Mouse (Mus musculus): ENCODE data around the gene Flt3l.
"Not testable (repeated sequence)": the region's sequence is repeated elsewhere in the genome, so short reads cannot be mapped to it uniquely, and the experiment has no call there.

Flt3l gene

DNA sequence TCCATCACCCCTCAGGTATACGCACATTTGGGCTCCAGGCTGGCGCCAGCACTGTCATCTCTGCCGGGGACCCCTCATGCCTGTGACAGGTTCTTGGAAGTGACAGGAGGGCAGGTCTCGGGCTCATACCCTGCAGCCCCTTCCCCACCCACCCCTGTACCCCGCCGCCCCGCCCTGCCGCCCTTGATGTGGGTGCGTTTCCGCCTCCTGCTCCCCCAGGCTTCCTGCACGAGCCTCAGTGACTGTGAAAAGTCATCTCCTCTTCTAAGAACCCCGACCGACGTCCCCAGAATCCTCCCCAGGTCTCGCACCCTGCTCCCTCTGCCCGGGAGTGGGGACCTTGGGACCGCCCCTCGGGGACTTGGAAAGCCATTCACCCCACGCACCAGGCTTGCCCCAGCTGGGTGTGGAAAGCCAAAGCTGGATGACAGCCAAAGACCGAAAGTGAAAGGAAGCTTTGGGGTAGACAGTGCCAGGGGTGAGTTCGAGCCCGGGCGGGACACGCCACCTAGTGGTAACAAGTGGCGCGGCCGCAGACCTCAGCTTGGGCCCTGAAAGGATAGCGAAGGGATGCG lies at the start of gene Flt3l, which contains the start of gene Gm45713:
TSS of gene Flt3l (minus strand) at position 440 of the 575 bp plus-strand sequence.
TSS of gene Gm45713 (minus strand) at position 239 of the 575 bp plus-strand sequence.
- DNase-seq (ENCODE audit: low spot score), result peak; percentile 93

DNA sequence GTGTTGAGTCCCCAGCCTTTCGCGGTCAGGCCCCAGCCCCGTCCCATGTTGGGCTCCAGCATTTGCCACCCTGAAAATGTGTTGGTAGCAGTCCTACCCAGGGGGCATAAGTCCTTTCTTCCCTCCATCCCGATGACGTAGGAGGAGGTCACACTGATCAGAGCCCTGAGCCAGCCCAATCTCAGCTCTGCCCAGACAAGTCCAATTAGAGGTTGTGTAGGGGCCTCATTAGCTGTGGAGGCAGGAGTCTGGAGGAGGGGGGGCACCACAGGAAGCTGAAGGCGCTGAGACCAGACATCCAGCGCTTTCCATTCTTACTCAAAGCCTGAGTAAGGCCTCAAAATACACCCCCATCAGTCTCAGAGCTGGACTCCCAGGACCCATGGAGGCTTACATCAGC lies 49.7 kb upstream of the Flt3l start:
- no peak for DNase-seq (ENCODE audit: low spot score)

DNA sequence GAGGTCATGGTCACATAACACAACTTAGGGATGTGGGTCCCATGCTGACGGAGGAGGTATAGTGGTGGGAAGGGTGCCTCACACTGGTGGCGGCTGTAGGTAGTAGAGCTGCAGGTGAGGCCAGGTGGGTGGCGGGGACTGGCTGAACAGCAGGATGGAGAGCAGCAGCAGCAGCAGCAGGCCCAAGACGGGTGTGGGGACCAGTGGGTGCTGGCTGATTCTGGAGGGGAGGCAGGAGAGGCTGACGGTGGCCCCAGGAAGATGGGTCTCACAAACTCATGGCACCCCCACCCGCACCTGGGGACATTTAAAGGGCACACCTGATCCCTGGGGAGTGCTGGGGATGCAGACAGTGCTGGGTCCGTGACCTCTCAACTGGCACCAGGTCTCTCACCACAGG lies 47.4 kb upstream of the Flt3l start:
- DNase-seq (ENCODE audit: low spot score), result no peak

DNA sequence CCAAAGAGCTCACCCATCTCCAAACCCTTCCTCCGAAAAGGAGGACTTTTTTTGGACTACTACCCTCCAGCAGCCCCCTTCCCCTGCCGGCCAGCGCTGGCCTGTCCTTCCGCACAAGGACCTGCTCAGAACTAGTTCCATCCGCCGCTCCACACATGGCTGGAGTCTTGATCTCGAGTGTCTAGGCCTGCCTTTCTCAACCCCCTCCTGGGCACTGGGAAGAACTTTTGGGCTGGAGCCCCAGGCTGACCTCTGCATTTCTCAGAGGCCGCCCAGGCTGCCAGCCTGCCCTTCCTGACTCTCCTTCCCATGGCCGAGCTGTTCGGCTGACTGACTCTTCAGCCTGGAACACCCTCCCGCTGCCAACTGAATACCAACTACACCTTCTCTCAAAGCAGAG lies 46.4 kb upstream of the Flt3l start:
- DNase-seq (ENCODE audit: low spot score), result no peak

DNA sequence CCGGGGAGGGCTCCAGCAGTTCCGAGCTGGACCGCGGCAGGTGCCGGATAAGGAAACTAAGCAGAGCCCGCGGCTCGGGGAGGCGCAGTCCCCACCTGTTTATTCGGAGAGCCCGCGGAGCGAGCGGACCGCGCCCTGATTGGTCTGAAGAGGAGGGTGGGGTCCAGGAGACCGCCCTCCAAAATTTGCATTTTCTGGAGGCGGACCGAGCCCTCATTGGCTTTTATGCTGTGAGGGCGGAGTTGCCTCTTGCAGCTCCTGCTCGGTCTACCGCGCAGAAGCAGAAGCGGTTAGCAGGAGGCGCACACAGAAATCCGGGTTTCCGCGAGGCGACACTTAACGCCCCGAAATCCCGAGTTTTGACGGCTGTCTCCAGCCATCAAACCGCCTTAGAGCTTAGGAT lies 46.0 kb upstream of the Flt3l start:
- peak; percentile 89 for DNase-seq (ENCODE audit: low spot score)

DNA sequence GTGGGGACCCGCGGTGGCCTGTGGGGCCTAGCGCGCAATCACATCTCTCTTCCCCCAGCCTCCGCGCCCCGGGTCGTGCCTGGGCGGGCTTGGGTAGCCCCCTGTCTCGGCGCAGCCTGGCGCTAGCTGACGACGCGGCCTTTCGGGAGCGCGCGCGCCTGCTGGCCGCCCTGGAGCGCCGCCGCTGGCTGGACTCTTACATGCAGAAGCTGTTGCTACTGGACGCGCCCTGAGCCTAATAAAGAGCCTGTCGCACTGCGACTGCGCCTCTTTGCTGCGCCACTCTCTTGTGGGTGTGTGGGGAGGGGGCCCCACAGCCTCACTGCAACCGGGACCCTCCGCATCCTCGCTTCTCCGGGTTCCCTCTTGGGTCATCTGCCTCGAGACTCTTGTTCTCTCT lies 45.3 kb upstream of the Flt3l start:
- no peak for DNase-seq (ENCODE audit: low spot score)

DNA sequence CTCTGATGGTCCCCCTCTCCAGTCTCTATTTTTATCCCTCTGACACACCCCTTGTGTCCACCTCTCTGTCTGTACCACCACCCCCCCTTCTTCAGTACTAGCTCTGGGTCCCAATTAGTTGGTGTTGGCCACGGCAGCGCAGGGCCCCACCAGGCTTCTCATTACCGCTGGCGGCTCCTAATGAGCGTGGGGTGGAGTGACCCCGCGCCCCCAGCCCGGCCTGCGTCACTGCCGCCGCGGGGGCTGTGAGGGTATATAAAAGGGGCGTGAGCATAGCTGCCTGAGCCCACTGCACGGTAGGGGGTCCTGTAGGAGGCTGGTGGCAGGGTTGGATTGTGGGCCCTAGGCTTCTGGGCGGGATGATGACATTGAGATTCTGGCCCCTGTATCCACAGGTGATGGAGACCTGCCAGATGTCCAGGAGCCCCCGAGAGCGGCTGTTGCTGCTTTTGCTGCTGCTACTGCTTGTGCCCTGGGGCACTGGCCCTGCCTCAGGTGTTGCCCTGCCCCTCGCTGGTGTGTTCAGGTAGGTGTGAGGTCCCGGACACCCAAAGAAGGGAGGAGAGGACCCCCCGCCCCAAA lies 44.8 kb upstream of the Flt3l start, which contains the start of gene Pth2:
TSS of gene Pth2 (plus strand) at position 100 of the 582 bp plus-strand sequence.
- DNase-seq (ENCODE audit: low spot score), result no peak

DNA sequence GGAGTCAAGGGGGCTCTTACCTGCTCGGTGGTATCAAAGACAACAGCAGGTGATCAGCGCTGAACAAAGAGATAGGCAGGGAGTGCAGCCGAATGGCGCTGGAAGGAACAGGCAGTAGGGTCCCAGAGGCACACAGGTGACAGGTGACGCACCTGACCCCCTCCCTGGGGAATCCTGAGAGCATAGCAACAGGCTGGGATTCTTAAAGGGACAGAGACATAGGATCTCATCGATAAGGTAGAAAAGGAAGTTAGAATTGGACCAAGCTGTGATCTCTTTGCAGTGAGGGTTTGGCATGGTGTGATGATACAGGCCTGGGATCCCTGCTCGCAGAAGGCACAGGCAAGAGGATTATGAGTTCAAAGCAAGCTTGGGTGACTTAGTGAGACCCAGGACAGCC lies 43.2 kb upstream of the Flt3l start, which contains the start of gene Gfy:
TSS of gene Gfy (minus strand) at position 101 of the 400 bp plus-strand sequence.
- no peak for DNase-seq (ENCODE audit: low spot score)

DNA sequence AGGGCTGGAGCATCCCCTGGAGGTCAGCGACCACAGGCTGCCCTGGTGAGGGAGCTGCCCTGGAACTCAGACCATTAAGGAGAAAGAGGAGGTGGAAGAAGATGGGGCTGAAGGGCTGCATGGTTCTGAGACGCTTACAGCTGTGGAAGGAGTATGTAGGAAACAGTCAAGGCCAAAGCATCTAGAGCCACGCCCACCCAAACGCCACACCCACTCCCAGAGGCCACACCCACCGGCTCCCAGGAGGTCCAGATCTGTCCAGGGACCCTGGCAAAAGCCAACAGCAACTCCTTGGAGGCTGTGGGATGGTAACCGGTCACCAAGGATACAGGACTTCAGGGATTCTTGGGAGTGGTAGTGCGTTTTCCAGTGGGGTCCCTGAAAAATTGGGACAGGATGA lies 42.3 kb upstream of the Flt3l start:
- DNase-seq (ENCODE audit: low spot score), result no peak

DNA sequence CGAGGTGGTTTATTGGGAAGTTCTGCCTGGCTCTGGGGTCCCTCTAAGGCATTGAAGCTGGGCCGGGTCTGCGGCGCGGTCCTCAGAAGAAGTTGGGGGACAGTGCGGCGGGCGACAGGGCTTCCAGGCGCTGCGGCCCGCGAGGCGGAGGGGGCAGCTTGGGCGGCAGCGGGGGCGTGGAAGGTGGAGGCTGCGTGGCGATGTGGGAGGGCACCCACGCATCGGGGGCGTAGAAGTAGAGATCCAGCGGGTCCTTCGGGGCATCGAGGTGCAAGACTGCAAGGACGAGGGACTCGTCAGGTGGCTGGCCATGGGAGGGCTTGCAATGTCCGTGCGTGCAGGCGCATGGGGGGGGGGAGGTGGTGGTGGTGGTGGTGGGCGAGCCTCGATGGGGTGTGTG lies 40.1 kb upstream of the Flt3l start:
- no peak for DNase-seq (ENCODE audit: low spot score)

DNA sequence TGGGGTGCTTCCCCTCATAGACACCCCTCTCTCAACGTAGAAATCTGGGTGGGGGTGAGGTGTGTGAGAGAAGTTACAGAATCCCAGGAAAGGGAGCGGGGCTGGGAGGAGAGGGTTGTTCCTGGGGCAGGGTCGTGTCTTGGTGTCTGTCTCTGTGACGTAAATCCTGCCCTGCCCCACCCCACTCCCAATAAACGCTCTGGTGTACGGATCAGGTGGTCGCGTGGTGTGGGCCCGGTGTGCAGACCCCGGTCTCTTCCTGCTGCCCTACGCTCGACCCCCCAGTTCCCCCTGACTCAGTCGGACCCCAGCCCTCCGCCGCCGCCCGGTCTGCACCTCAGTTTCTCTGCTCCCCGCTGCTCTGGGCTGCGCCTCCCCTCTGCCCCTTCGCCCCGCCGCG lies 39.7 kb upstream of the Flt3l start:
- no peak for DNase-seq (ENCODE audit: low spot score)

DNA sequence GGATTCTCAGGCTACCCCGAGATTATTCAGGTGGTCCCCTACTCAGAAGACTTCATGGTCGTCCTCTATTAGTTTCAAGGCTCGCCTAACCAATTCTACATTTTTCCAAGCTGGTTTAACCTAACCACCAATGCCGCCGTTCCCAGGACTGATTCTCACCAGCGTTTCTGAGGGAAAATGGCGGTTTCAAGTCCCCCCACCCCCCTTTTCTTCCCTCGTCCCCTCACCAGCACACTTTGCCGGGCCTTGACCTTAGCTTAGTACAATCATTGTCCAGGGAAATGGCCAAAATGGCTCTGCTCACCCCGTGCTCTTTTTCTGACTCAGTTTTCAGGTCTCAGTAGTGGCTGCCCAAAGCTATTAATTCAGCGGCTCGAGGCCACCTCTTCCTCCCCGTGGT lies 39.2 kb upstream of the Flt3l start:
- no peak for DNase-seq (ENCODE audit: low spot score)

DNA sequence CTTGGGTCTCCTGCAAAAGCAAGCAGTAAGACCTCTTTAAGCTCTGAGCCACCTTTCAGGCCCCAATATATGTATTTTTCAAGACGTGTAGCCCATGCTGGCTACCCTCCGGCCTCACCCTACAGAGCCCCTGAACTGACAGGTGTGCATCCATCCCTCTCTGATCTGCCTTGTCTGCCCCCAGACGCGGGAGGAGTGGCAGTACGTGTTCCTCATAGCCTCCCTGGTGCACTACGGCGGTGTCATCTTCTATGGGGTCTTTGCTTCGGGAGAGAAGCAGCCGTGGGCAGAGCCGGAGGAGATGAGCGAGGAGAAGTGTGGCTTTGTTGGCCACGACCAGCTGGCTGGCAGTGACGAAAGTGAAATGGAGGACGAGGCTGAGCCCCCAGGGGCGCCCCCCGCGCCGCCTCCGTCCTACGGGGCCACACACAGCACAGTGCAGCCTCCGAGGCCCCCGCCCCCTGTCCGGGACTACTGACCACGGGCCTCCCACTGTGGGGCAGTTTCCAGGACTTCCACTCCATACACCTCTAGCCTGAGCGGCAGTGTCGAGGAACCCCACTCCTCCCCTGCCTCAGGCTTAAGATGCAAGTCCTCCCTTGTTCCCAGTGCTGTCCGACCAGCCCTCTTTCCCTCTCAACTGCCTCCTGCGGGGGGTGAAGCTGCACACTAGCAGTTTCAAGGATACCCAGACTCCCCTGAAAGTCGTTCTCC lies 38.5 kb upstream of the Flt3l start:
- no peak for DNase-seq (ENCODE audit: low spot score)

DNA sequence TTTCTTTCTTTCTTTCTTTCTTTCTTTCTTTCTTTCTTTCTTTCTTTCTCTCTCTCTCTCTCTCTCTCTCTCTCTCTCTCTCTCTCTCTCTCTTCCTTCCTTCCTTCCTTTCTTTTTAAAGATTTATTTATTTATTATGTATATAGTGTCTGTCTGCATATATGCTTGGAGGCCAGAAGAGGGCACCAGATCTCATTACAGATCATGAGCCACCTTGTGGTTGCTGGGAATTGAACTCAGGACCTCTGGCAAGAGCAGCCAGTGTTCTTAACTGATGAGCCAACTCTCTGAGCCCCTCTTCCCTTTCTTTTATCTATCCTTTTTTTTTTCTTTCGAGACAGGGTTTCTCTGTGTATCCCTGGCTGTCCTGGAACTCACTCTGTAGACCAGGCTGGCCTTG lies 37.5 kb upstream of the Flt3l start:
- DNase-seq (ENCODE audit: low spot score), result not testable (repeated sequence)

DNA sequence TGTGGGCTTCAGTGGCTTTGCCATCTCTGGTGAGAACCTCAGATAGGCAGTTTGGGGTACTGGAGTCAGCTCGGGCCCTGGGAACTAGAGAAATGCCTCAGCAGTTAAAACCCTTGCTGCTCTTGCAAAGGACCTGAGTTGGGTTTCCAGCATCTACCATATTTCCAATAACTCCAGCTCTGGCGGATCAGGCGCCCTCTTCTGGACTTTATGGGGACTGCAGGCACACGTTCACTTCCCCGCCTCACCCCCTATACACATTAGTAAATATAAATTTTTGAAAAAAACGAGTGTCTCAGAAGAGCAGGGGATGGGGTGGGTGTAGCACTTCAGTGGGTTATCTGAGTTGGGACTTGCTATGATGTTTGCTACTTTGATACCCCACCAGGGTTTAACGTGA lies 36.7 kb upstream of the Flt3l start:
- no peak for DNase-seq (ENCODE audit: low spot score)

DNA sequence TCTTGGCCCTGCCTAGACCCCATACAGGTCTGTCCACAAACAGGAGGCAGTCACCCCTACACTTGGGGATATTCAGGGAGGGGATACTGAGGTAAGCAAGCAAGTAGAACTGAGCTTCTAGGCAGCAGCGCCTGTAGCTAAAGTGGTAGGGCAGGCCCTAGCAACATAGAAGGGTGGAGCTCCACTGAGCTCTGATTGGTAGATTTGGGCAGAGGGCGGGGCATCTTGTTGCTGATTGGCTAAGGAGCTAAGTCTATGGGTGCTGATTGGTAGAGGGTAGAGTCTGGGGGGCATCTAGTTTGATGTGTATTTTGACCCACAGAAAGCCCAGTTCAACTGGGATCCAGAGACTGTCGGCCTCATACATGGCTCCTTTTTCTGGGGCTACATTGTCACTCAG lies 33.3 kb upstream of the Flt3l start:
- no peak for DNase-seq (ENCODE audit: low spot score)

DNA sequence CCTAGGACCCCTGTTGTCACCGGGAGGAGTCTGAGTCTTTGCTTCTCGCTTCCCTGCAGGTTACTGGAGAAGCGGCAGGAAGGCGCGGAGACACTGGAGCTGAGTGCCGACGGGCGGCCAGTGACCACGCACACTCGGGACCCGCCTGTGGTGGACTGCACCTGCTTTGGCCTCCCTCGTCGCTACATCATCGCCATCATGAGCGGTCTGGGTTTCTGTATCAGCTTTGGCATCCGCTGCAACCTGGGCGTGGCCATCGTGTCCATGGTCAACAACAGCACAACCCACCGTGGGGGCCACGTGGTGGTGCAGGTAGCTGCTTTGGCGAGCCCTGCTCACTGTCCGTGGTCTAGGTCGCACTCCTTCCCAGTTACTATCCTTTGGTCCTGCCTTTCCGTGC lies 32.4 kb upstream of the Flt3l start:
- no peak for DNase-seq (ENCODE audit: low spot score)

DNA sequence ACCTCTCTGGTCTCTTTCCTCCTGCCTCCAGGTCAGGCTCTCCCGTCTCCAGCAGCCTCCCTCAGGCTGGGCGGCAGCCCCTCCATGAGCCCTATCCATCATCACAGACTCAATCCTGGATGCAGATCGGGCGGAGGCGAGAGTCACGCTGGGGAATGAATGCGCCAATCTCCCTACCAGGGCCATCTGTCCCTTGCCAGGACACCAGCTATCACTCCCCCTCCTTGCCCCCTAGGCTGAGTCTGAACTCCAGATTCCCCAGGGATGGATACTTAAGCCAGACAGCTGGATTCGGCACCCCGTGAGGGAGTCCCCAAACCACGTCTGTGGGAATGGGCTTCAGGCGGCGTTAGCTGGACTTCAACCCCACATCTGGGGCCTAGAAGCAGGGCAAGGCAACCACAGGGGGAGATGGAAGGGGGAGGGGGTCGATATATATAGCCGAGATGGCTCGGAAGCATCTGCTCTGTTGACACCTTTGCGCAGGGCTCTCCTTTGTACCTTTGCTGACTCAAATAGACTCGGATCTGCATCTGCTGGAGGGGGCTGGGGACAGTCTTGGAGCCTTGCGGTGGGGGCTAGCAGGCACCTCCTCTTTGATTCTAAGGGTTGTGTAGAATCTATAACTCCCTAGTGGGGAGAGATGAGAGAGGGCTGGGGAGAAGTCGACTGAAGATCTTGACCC lies 31.7 kb upstream of the Flt3l start:
- DNase-seq (ENCODE audit: low spot score), result no peak

DNA sequence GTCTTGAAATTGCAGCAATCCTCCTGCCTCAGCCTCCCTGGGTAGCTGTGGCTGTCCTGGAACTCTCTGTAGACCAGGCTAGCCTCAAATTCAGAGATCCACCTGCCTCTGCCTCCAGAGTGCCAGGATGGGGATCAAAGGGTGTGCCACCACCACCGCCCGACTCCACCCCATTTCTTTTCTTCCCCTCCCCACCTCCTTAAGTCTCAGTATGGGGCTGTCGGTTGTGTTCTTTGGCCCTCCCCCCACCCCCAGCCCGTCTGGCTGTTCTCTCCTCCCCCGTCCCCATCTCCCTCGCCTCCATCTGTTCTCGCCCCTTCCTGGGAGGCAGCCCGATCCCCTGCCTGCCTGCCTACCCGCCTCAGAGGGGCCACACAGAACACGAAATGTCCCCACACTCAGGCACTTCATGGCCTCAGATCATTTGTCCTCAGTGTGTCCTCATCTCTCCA lies 30.7 kb upstream of the Flt3l start:
- no peak for DNase-seq (ENCODE audit: low spot score)

DNA sequence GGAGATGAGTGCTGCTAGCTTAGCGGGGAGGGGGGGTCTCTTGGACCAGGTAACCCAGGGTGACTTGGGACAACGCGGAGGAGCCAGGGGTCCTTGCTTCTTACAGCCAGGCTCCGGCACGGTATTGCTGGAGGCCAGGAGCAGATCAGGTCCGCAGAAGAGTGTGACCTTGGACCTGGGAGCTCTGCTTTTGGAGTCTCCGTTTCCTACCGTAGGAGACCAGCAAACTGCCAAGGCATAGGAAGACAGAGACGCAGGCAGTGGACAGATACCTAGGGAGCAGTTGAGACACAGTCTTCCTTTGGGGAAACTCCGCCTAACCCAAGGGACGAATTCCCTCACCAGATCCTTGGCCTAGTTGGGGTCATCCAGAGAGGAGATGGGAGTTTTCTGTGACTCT lies 29.5 kb upstream of the Flt3l start:
- DNase-seq (ENCODE audit: low spot score), result no peak

DNA sequence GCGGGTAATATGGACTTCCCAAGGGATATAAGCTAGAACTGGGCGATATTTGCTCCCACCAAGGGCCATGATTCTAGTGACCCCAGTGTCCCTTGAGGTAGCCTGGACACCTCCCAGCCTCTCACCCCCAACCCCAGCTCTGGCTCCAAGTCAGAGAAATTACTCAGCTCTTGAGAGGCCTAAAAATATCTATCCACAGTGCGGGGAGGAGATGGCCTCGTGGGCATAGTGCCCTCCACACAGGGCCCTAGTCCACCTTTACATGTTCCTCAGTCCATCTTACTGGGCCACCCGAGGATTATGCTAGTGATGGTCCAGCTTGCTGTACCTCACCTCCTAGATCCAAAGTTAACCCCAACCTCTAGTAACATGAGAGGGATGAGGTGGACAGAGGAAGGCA lies 28.6 kb upstream of the Flt3l start:
- no peak for DNase-seq (ENCODE audit: low spot score)

DNA sequence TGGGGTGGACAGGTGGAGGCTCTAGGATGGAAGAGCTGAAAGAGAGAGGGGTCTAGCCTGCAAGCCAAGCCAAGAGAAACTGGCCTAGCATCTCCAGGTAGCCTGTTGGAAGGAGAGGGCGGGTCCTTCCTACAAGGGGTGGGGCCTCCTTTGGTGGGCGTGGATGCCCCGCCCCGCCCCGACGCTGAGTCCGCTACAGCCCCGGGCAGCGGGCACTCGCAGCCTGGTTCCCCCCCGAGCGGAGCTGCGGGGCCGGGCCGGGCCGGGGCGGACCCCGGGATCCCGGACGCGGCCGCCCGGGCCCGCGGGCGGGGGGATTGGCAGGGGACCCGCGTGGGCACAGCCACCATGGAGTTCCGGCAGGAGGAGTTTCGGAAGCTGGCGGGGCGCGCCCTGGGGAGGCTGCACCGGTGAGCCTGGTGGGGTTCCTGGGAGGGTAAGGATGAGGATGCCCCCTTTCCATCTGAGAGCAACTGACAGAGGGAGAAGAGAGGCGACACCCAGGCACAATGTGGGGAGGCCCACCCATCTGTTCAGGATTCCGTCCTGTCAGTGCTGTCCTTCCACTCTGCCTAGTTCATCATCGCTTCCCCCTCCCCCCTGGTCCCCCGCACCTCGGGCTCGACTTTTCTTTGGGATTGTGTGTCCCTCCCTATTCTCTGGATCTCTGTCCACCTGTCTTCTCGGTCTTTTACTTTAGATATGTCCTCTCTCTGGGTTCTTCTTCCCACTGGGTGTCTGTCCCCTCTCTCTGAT lies 27.7 kb upstream of the Flt3l start, which contains the start of gene Slc17a7:
TSS of gene Slc17a7 (plus strand) at position 215 of the 756 bp plus-strand sequence.
- peak; percentile 38 for DNase-seq (ENCODE audit: low spot score)

Measured in urinary bladder, postnatal 14 days (tissue).